Mouse (Mus musculus): ENCODE results near the gene 1600002K03Rik.
"Not testable (repeated sequence)": the region's sequence is repeated elsewhere in the genome, so short reads cannot be mapped to it uniquely, and the experiment has no call there.

Gene 1600002K03Rik

GRCm38 (mm10) chr10:80186649-80187048, 13.9 kb downstream of the 1600002K03Rik start:
- DNase-seq (ENCODE audit: low spot score in 2 of 2), result no peak

- DNase-seq (ENCODE audit: low spot score in 2 of 2), result no peak
Observed at GRCm38 (mm10) chr10:80187739-80188138, 15.0 kb downstream of the 1600002K03Rik start.

DNA sequence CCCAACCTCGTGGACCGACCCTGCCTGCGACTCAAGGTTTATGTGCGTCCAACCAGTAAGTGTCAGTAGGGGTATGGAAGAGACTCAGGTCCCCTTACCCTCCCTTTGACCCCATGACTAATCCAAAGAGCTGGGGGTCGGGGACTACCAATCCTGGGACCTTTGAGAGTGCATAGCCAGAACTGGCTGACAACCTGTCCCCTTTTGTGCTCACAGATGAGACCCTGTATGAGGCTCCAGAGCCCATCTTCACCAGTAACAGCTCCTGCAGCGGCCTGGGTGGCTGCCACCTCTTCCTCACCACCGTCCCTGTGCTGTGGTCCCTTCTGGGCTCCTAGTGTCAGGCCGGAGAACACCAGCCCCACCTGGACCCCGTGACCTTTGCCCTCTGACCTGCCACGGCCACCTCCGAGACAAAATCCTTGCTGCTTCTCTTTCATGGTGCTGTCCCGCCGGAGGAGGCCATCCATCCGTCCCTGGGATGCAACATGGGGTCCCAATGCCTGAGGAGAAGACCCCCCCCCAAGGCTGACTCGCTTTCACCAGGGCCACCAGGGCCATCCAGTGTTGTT, 15.8 kb downstream of the 1600002K03Rik start:
- DNase-seq (ENCODE audit: low spot score in 2 of 2), result no peak

DNA sequence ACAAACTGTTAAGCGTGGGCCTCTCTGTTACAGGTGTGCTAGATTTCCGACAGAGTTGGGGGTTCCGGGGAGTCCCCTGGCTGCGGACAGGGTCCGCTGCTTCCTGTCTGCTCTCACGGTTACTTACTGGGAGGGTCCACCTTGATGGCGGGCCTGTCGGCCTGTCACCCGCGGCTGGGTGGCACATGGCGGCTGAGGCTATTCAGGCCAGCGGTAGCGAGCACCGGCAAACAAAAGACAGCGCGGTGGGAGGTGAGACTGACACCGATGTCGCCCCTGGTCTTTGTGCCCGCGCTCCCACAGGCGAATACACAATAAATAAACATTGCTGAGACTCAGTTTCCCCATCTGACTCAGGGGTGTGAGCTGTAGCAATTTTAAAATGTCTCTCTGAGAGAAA, 17.3 kb downstream of the 1600002K03Rik start:
- DNase-seq (ENCODE audit: low spot score in 2 of 2), result no peak

DNA sequence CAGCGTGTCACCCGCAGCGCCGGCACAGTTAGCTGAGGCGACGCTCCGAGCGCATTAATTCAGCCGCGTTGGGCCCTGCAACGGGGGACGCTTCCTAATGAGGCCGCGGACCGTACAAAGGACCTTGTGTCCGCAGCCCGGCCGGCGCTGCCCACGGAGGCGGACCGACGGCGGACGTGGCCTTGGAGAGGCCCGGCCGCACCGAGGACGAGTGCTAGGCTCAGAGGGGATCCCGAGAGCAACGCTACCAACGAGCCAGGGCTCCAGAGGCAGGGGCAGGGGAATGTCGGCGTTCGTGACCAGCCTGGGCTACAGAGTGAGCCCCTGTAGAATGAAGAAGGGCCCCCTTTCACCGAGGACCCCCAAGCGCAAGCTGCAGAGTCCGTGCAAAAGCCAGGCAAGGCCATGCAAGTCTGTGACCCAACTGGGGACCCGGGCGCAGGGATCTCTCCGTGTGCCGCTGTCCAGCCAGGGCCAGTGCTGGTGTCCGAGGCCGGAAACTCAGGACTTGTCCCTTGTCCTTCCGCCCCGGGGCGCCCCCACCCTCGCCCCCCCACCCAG, 17.8 kb downstream of the 1600002K03Rik start:
- DNase-seq (ENCODE audit: low spot score in 2 of 2), result no peak

DNA sequence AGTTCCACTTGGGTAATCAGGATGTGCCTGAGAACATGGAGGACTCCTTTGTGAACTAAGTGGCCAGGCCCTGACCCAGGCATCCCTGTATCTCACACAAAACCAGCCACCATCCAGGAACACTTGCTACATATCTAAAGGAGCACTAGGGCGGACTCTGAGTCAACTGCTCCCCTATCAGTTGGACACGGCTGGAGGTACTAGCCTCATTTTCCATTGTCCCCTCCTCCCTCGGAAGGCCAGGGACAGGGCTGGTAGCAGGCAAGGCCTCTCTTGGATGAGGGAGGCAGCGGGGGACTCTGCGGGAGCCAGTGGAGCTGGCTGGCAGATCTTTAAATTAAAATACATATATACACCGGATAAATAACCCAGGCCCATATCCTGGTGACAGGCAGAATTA, 21.2 kb downstream of the 1600002K03Rik start:
- no peak for DNase-seq (ENCODE audit: low spot score in 2 of 2)

DNA sequence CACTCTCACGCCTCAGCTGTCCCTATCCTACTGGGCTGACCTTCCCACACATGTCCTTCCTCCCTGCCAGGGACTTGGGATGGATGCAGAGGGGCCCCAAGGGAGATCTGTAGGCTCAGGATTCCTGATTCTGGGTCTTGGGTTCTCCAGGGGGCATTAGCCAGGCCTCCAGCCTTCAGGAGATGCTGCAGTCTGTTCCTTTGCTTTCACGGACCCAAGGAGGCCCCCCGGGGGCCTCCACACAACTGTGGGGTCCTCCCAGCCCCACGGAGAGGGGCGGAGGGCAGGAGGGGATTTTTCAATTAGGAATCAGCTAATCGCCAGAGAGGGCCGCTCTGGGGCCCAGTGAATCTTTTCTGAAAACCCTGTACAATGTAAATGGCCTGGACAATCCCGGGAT, 21.7 kb downstream of the 1600002K03Rik start:
- no peak for DNase-seq (ENCODE audit: low spot score in 2 of 2)

GRCm38 (mm10) chr10:80196167-80196566, 23.4 kb downstream of the 1600002K03Rik start:
- DNase-seq (ENCODE audit: low spot score in 2 of 2), result no peak

DNA sequence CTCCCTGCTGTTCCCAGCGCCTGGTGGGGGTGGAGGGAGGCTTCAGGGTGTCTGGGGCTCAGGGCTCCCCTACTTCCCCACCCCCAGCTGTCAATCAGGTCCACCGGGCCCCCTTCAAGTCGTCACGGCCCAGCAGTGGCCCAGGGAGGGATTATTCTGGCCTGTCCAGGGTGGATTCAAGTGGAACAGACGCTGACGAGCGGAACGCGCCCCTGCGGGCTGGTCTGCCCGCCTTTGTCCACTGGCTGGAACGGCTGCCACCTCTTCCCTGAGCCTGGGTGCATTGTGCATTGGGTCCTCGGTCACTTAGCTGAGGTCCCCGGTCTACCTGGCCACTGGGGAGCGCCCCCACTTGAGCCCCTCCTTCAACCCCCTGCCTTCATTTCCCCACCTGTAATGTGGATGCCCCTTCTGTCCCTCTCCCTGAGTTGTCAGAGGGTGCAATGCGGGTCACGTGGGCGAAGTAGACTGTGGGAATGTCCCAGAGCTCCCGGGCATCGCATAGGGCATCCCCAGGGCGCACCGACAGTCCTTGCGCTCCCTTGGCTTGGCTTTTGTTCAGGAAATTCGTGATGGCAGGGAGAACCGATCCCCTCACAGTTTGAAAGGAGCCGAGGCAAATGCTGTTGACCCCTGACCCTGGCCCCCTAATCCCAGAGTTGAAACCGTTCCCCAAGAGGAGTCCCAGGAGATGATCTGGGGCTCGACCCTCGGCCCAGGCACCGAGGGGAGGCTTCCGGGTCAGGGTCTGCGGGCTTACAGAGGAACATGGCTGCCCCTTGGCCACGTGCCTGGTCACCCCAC, 24.2 kb downstream of the 1600002K03Rik start:
- DNase-seq (ENCODE audit: low spot score in 2 of 2), result no peak

DNA sequence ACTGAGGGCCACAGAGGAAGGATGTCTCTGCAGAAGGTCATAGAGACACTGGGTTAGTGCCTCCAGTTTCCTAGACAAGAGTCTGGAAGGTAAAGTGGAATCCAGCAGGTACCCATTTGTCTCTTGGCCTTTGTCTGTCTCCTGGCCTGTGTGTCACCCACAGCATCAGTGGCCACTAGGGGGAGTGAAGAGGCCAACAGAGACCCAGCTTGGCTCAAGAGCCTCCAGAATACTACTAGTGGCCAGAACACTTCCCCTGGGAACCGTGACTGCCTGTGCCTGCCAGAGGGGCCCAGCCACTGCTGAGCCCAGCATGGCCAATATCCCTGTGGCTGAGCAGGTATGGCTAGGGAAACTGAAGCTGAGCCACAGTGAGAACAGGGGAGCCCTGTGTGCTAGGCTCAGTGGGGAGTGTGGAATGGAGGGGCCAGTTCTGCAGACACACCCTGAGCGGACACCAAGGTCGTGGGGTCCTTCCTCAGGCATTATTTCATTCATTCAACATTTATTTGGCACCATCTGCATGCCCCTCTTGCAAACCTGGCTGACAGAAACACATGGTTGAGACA, 26.8 kb downstream of the 1600002K03Rik start:
- peak; percentile 77 to 88 for DNase-seq (ENCODE audit: low spot score in 2 of 2)

GRCm38 (mm10) chr10:80200485-80200884, 27.7 kb downstream of the 1600002K03Rik start:
- DNase-seq (ENCODE audit: low spot score in 2 of 2), result no peak

DNA sequence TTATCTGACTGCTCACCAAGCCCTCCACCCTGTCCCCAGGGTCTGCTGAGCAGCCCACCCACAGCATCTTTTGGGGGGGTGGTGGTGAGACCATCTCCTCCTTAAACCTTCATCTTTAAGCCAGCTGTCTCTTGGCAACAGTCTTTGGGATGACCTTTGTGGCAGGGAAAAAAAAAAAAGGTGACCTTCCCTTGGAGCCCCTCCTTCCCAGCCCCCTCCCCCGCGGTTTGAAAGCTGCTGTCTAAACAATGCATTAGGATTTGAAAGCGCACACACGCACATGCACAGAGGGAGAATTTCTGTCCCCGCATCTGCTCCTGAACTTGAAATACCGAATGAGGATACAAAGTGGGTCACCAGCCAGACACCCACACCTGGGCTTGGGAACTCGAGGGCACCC, 31.3 kb downstream of the 1600002K03Rik start:
- no peak for DNase-seq (ENCODE audit: low spot score in 2 of 2)

- DNase-seq (ENCODE audit: low spot score in 2 of 2), result no peak
Observed at GRCm38 (mm10) chr10:80207201-80207600, 34.5 kb downstream of the 1600002K03Rik start.

GRCm38 (mm10) chr10:80207676-80208075, 34.9 kb downstream of the 1600002K03Rik start:
- no peak for DNase-seq (ENCODE audit: low spot score in 2 of 2)

- DNase-seq (ENCODE audit: low spot score in 2 of 2), result no peak
Observed at GRCm38 (mm10) chr10:80208248-80208647, 35.5 kb downstream of the 1600002K03Rik start.

DNA sequence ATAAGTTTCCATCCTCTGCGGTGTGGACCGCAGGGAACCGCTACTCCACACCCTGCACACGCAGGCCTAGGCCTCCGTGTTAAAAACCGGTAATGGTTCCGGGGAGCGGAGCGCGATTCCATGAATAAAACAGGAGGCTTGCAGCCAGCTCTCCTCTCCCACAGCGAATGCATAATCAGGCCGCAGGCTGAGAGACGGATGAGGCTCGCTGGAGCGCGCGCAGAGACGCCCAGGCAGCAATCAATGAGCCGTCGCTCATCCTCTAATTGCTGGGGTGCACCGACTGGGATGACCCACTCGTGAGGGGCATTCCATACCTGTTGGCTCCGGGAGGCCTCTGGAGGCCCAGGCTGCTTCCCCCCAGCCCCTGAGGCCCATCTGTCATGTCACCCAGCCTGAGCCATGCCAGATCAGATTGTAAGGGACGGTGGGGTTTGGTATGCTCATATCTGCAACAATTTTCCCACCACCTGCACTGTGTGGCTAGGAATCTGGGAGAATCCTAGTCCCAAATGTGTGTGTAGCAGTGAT, 36.2 kb downstream of the 1600002K03Rik start:
- DNase-seq (ENCODE audit: low spot score in 2 of 2), result no peak

DNA sequence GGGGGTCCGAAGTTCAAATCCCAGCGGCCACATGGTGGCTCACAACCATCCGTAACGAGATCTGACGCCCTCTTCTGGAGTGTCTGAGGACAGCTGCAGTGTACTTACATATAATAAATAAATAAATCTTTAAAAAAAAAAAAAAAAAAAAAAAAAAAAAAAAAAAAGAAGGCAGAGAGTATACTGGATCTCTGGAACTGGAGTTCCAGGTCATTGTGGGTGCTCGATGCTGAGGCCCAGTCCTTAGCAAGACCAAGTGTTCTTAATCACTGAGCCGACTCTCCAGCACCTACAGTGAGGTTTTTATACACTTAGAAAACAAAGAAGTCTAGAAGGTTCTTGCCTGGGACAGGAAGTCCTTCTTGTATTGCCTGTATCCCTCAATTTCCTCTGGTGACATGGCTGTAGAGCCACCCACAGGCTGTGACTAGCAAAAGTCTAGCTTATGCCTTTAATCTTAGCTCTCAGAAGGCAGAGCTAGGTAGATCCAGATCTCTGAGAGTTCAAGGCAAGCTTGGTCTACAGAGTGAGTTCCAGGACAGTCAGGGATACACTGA, 38.9 kb downstream of the 1600002K03Rik start:
- DNase-seq (ENCODE audit: low spot score in 2 of 2), result not testable (repeated sequence)

- no peak for DNase-seq (ENCODE audit: low spot score in 2 of 2)
Observed at GRCm38 (mm10) chr10:80215048-80215772, 42.5 kb downstream of the 1600002K03Rik start.

DNA sequence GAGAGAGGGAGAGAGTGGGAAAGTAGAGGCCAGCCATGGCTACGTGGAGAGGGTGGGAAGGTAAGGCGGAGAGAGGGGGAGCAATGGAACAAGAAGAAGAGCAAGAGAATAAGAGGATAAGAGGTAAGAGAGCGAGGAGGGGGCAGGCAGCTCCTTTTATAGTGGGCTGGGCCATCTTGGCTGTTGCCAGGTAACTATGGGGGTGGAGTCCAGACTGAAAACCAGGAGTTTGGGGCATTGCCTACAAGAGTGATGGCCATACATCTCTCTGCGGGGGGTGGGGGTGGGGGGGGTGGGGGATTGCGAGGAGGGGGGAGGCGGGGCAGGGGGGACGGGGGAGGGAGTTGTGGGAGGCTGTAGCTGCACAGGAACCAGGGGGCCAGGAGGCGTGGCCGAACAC, 47.9 kb downstream of the 1600002K03Rik start:
- DNase-seq (ENCODE audit: low spot score in 2 of 2), result no peak

- DNase-seq (ENCODE audit: low spot score in 2 of 2), result not testable (repeated sequence)
Observed at GRCm38 (mm10) chr10:80223137-80223536, 50.4 kb downstream of the 1600002K03Rik start.

Measured in heart, adult 9 months (tissue).